Mouse (Mus musculus) heart, embryonic 11.5 days (tissue): ENCODE measurements at regions not wholly inside any gene's neighbourhood (a gene's known extent, or its start where the extent isn't known, plus 50 kb on each side); places are given as distances from the start of the nearest gene placed in this dataset.
"Not testable (repeated sequence)": the region's sequence is repeated elsewhere in the genome, so short reads cannot be mapped to it uniquely, and the experiment has no call there.

Experiments
- ATAC-seq: fragments of 200-750 bp; cut with Nextera tagmentation; replicated peaks from 2 replicates; pipeline ENCODE4 v1.8.0; 2017; ENCODE audit warnings: moderate library complexity; ENCODE audit not compliant: insufficient number of reproducible peaks, low FRiP score, low TSS enrichment
- H3K27ac ChIP-seq: fragments of 300-500 bp; sonication (generic); 2 replicates; pipeline ENCODE4 v1.5.1; 2014; ENCODE audit warnings: mild to moderate bottlenecking, low read depth, low read length
- H3K27me3 ChIP-seq: fragments of 300-500 bp; sonication (generic); 2 replicates; pipeline ENCODE4 v1.6.1; 2014; ENCODE audit warnings: mild to moderate bottlenecking, low read length, mixed read lengths; ENCODE audit not compliant: control insufficient read depth, insufficient read depth
- H3K36me3 ChIP-seq: fragments of 300-500 bp; sonication (generic); 2 replicates; pipeline ENCODE4 v1.6.1; 2014; ENCODE audit warnings: mild to moderate bottlenecking, low read length, moderate library complexity, mixed read lengths; ENCODE audit not compliant: control insufficient read depth, insufficient read depth
- H3K4me1 ChIP-seq: fragments of 300-500 bp; sonication (generic); 2 replicates; pipeline ENCODE4 v1.6.1; 2014; ENCODE audit warnings: low read length; ENCODE audit not compliant: control insufficient read depth, insufficient read depth
- H3K4me2 ChIP-seq: fragments of 300-500 bp; sonication (generic); 2 replicates; pipeline ENCODE4 v1.6.1; 2014; ENCODE audit warnings: mild to moderate bottlenecking, moderate library complexity
- H3K4me3 ChIP-seq: fragments of 300-500 bp; sonication (generic); 2 replicates; pipeline ENCODE4 v1.5.1; 2014; ENCODE audit warnings: low read depth, low read length
- H3K9ac ChIP-seq: fragments of 300-500 bp; sonication (generic); 2 replicates; pipeline ENCODE4 v1.6.1; 2014; ENCODE audit warnings: mild to moderate bottlenecking, low read depth, low read length, moderate library complexity
- H3K9me3 ChIP-seq: fragments of 300-500 bp; sonication (generic); replicated peaks from 2 replicates; pipeline ENCODE4 v1.6.1; 2016; ENCODE audit warnings: low read length; ENCODE audit not compliant: control insufficient read depth
- WGBS: fragments of 180-500 bp; shearing (Covaris S2); extraction: QIAGEN DNeasy Blood & Tissue Kit; methylation state at CpG from one replicate; pipeline ENCODE4 v1.1.7; 2014; ENCODE audit not compliant: insufficient replicate concordance; 5-methylcytosine and 5-hydroxymethylcytosine counted together

- H3K4me2 ChIP-seq: no peak overlapping the region
- no peak for ATAC-seq
- WGBS: 79% methylated on average over 2 of the region's 2 CpGs
- H3K36me3 ChIP-seq: no peaks in the 10 kb centered on the region
- H3K4me3 ChIP-seq: no peak overlapping the region
- no peaks in the 10 kb centered on the region for H3K4me1 ChIP-seq
- H3K27ac ChIP-seq: no peak overlapping the region
- no peak overlapping the region for H3K9ac ChIP-seq
- no peaks in the 10 kb centered on the region for H3K27me3 ChIP-seq
- no peaks in the 10 kb centered on the region for H3K9me3 ChIP-seq
Measured at GRCm38 (mm10) chr7:125149151-125149550, 295.3 kb upstream of the Kdm8 start.

GRCm38 (mm10) chr7:125149740-125150139 is 294.7 kb upstream of the Kdm8 start:
- no peak overlapping the region for H3K9ac ChIP-seq
- H3K9me3 ChIP-seq: no peaks in the 10 kb centered on the region
- 63% methylated on average over 1 of the region's 1 CpGs for WGBS
- H3K4me3 ChIP-seq: no peak overlapping the region
- no peak overlapping the region for H3K27ac ChIP-seq
- H3K4me1 ChIP-seq: no peaks in the 10 kb centered on the region
- no peak for ATAC-seq
- H3K27me3 ChIP-seq: no peaks in the 10 kb centered on the region
- no peaks in the 10 kb centered on the region for H3K36me3 ChIP-seq
- H3K4me2 ChIP-seq: no peak overlapping the region

- Histone ChIP-seq H3K9me3 (no peaks in the 10 kb centered on the region), H3K4me2 (no peak overlapping the region), H3K4me3 (no peak overlapping the region), H3K36me3 (no peaks in the 10 kb centered on the region), H3K27ac (no peak overlapping the region), H3K27me3 (no peaks in the 10 kb centered on the region), H3K9ac (no peak overlapping the region), H3K4me1 (no peaks in the 10 kb centered on the region)
- ATAC-seq: no peak
- 67% methylated on average over 5 of the region's 5 CpGs for whole genome bisulfite sequencing
Measured at GRCm38 (mm10) chr7:125152281-125152680, 292.2 kb upstream of the Kdm8 start.

- ATAC-seq: no peak
- 39% methylated on average over 2 of the region's 2 CpGs for WGBS
- H3K36me3 ChIP-seq: no peaks in the 10 kb centered on the region
- no peak overlapping the region for H3K4me2 ChIP-seq
- H3K9ac ChIP-seq: no peak overlapping the region
- no peak overlapping the region for H3K27ac ChIP-seq
- H3K9me3 ChIP-seq: no peaks in the 10 kb centered on the region
- H3K27me3 ChIP-seq: no peaks in the 10 kb centered on the region
- no peak overlapping the region for H3K4me3 ChIP-seq
- H3K4me1 ChIP-seq: no peaks in the 10 kb centered on the region
Measured at GRCm38 (mm10) chr7:125155291-125155690, 289.2 kb upstream of the Kdm8 start.

- Histone ChIP-seq H3K4me3 (no peak overlapping the region), H3K4me2 (no peak overlapping the region), H3K36me3 (no peaks in the 10 kb centered on the region), H3K4me1 (no peaks in the 10 kb centered on the region), H3K27ac (no peak overlapping the region), H3K9ac (no peak overlapping the region), H3K27me3 (no peaks in the 10 kb centered on the region), H3K9me3 (no peaks in the 10 kb centered on the region)
- no peak for ATAC-seq
- 82% methylated on average over 19 of the region's 19 CpGs for WGBS
Measured at GRCm38 (mm10) chr7:125166881-125167351, 277.6 kb upstream of the Kdm8 start.

- no peaks in the 10 kb centered on the region for H3K27me3 ChIP-seq
- no peak overlapping the region for H3K27ac ChIP-seq
- no peak for ATAC-seq
- H3K36me3 ChIP-seq: no peaks in the 10 kb centered on the region
- H3K9me3 ChIP-seq: no peaks in the 10 kb centered on the region
- no peaks in the 10 kb centered on the region for H3K4me1 ChIP-seq
- no peak overlapping the region for H3K4me3 ChIP-seq
- no peak overlapping the region for H3K4me2 ChIP-seq
- no peak overlapping the region for H3K9ac ChIP-seq
- 78% methylated on average over 4 of the region's 4 CpGs for whole genome bisulfite sequencing
Measured at GRCm38 (mm10) chr7:125167666-125168065, 276.8 kb upstream of the Kdm8 start.

- no peaks in the 10 kb centered on the region for H3K27me3 ChIP-seq
- ATAC-seq: no peak
- H3K36me3 ChIP-seq: no peaks in the 10 kb centered on the region
- no peaks in the 10 kb centered on the region for H3K9me3 ChIP-seq
- no peaks in the 10 kb centered on the region for H3K4me1 ChIP-seq
- H3K4me2 ChIP-seq: no peak overlapping the region
- no peak overlapping the region for H3K27ac ChIP-seq
- WGBS: 79% methylated on average over 3 of the region's 3 CpGs
- H3K9ac ChIP-seq: no peak overlapping the region
- no peak overlapping the region for H3K4me3 ChIP-seq
Measured at GRCm38 (mm10) chr7:125181548-125181947, 262.9 kb upstream of the Kdm8 start.

- 73% methylated on average over 4 of the region's 4 CpGs for WGBS
- Histone ChIP-seq H3K4me3 (no peak overlapping the region), H3K27me3 (no peaks in the 10 kb centered on the region), H3K4me1 (no peaks in the 10 kb centered on the region), H3K9me3 (no peaks in the 10 kb centered on the region), H3K9ac (no peak overlapping the region), H3K27ac (no peak overlapping the region), H3K4me2 (no peak overlapping the region), H3K36me3 (no peaks in the 10 kb centered on the region)
- ATAC-seq: no peak
Measured at GRCm38 (mm10) chr7:125182266-125182665, 262.2 kb upstream of the Kdm8 start.

GRCm38 (mm10) chr7:125183011-125183410 is 261.5 kb upstream of the Kdm8 start:
- not testable (repeated sequence) for H3K4me3 ChIP-seq, H3K4me1 ChIP-seq, H3K9ac ChIP-seq, H3K4me2 ChIP-seq, ATAC-seq, H3K9me3 ChIP-seq, H3K27me3 ChIP-seq, H3K36me3 ChIP-seq, H3K27ac ChIP-seq
- 84% methylated on average over 4 of the region's 4 CpGs for WGBS
